Mouse (Mus musculus): ENCODE measurements around the gene Bglap.

Gene Bglap

GRCm38 (mm10) chr3:88350732-88351131, 33.5 kb downstream of the Bglap start:
- DNase-seq (ENCODE audit: low spot score) = no peak

GRCm38 (mm10) chr3:88339006-88339405, 45.3 kb downstream of the Bglap start:
- DNase-seq (ENCODE audit: low spot score) = no peak

GRCm38 (mm10) chr3:88338316-88338715, 45.9 kb downstream of the Bglap start:
- DNase-seq (ENCODE audit: low spot score) = no peak

GRCm38 (mm10) chr3:88337367-88338020, 46.8 kb downstream of the Bglap start:
- no peak for DNase-seq (ENCODE audit: low spot score)

GRCm38 (mm10) chr3:88336058-88337013, 47.9 kb downstream of the Bglap start, which contains the start of the genes Tmem79 and Smg5:
TSS of gene Tmem79 (minus strand) at chr3:88336148.
TSS of gene Smg5 (plus strand) at chr3:88336260.
- peak; percentile 95 for DNase-seq (ENCODE audit: low spot score)

GRCm38 (mm10) chr3:88335436-88336053, 48.7 kb downstream of the Bglap start:
- no peak for DNase-seq (ENCODE audit: low spot score)

GRCm38 (mm10) chr3:88334902-88335435, 49.3 kb downstream of the Bglap start:
- DNase-seq (ENCODE audit: low spot score) = no peak

GRCm38 (mm10) chr3:88334029-88334658, 50.1 kb downstream of the Bglap start:
- no peak for DNase-seq (ENCODE audit: low spot score)

Data from ovary, postnatal 14 days (tissue).